In the genomic region with DNA sequence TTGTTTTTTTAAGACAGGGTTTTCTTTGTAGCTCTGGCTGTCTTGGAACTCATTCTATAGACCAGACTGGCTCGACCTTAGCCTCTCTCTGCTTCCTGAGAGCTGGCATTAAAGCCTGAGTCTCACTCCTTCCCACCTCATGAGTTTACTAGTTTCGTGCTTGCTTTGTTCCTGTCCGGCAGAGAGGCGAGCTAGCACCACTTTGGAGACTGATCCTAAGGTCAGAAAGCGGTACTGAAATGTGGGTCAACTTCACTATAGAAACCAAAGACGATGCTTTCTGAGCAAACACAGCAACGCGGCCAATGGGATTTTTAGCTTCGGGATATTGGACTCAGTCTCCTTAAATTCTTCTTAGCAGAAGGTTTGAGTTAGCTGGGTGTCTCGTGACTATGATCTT, we compare ENCODE assay signal across 10 mouse cellular contexts. TPM values are rescaled to one million over a fixed set of nuclear protein-coding genes. Genes with fewer than 3 reads are reported as not detected.
DNase-seq lines count a peak whose midpoint lies in the region; ATAC-seq and TF ChIP-seq lines count a peak whose summit lies in the region.
"Had no signal": no experiment of that assay in that cellular context is flagged by ENCODE, and none has a peak within 500 bp of the region (broad histone marks: within the 10 kb centered on the region; RNA-seq: fewer than 3 reads in every experiment).

No protein-coding gene starts in this region.

- H3K9ac ChIP-seq in heart, postnatal 0 days (replicated peaks; ENCODE audit: low read depth, low read length): no peak overlapping the region
- H3K9ac ChIP-seq in embryonic facial prominence, embryonic 12.5 days: 0 out of 2 replicates have a peak overlapping the region, but pooled peaks have one; percentile 87
- no peak overlapping the region for H3K9ac ChIP-seq in forebrain, embryonic 14.5 days (ENCODE audit: low read length)
- H3K9ac ChIP-seq in liver, embryonic 12.5 days: no peak overlapping the region

- H3K4me3 ChIP-seq in heart, postnatal 0 days (ENCODE audit: low read depth, low read length): no peak overlapping the region
- H3K4me3 ChIP-seq in embryonic facial prominence, embryonic 12.5 days: peak overlapping the region; percentile 72; the same call in 1 of the 2 replicates
- no peak overlapping the region for H3K4me3 ChIP-seq in forebrain, embryonic 14.5 days (ENCODE audit: low read depth, low read length)
- H3K4me3 ChIP-seq in liver, embryonic 12.5 days: 0 out of 2 replicates have a peak overlapping the region, but pooled peaks have one; percentile 62

- no peaks in the 10 kb centered on the region for H3K36me3 ChIP-seq in heart, postnatal 0 days (replicated peaks; ENCODE audit: control insufficient read depth, insufficient read depth, low read length)
- H3K36me3 ChIP-seq in embryonic facial prominence, embryonic 12.5 days: no peaks in the 10 kb centered on the region
- no peaks in the 10 kb centered on the region for H3K36me3 ChIP-seq in forebrain, embryonic 14.5 days (ENCODE audit: control insufficient read depth, insufficient read depth, low read length)
- no peaks in the 10 kb centered on the region for H3K36me3 ChIP-seq in liver, embryonic 12.5 days
- H3K36me3 ChIP-seq: G1E had no signal

- H3K4me1 ChIP-seq in heart, postnatal 0 days (ENCODE audit: control insufficient read depth, insufficient read depth): peaks cover 7% of the 10 kb centered on the region; the same call in 1 of the 2 replicates
- 0 out of 2 replicates have a peak, but pooled peaks cover 3% of the 10 kb centered on the region for H3K4me1 ChIP-seq in embryonic facial prominence, embryonic 12.5 days
- H3K4me1 ChIP-seq in forebrain, embryonic 14.5 days (ENCODE audit: control insufficient read depth, insufficient read depth, low read length): no peaks in the 10 kb centered on the region
- H3K4me1 ChIP-seq in liver, embryonic 12.5 days: no peaks in the 10 kb centered on the region

- no peak overlapping the region for H3K27ac ChIP-seq in heart, postnatal 0 days (ENCODE audit: low read depth)
- no peak overlapping the region for H3K27ac ChIP-seq in embryonic facial prominence, embryonic 12.5 days
- H3K27ac ChIP-seq in forebrain, embryonic 14.5 days (ENCODE audit: low read depth, low read length): no peak overlapping the region
- no peak overlapping the region for H3K27ac ChIP-seq in liver, embryonic 12.5 days

- ATAC-seq in heart, postnatal 0 days (ENCODE audit: insufficient read depth, low read depth): no peak
- no peak for ATAC-seq in embryonic facial prominence, embryonic 12.5 days (ENCODE audit: insufficient number of reproducible peaks, insufficient read depth, low FRiP score, low TSS enrichment)
- no peak for ATAC-seq in forebrain, embryonic 14.5 days
- ATAC-seq in liver, embryonic 12.5 days: no peak
- ATAC-seq: inflammation-experienced regulatory T-cells, adult 6 months had no signal

- no peak for DNase-seq in heart, postnatal 0 days (ENCODE audit: low spot score)
- DNase-seq in heart, adult 9 months (ENCODE audit: low spot score in 2 of 2): no peak
- no peak for DNase-seq in forebrain, embryonic 14.5 days (ENCODE audit: low spot score)
- no peak for DNase-seq in frontal cortex, postnatal 14 days (ENCODE audit: low spot score in 2 of 2)
- DNase-seq in thymus, postnatal 14 days: no peak
- DNase-seq in right cerebral cortex, postnatal 25 days: no peak

- H3K27me3 ChIP-seq in heart, postnatal 0 days (ENCODE audit: control insufficient read depth, insufficient read depth, low read length): no peaks in the 10 kb centered on the region
- H3K27me3 ChIP-seq in embryonic facial prominence, embryonic 12.5 days: no peaks in the 10 kb centered on the region
- H3K27me3 ChIP-seq in forebrain, embryonic 14.5 days (replicated peaks; ENCODE audit: control insufficient read depth, insufficient read depth, low read length): peaks cover 5% of the 10 kb centered on the region; the same call in 1 of the 2 replicates
- H3K27me3 ChIP-seq in liver, embryonic 12.5 days (replicated peaks): peaks cover 47% of the 10 kb centered on the region

- H3K4me2 ChIP-seq in heart, postnatal 0 days (ENCODE audit: low read depth, low read length): 0 out of 2 replicates have a peak overlapping the region, but pooled peaks have one; percentile 98
- H3K4me2 ChIP-seq in embryonic facial prominence, embryonic 12.5 days (replicated peaks): peak overlapping the region; percentile 81
- 0 out of 2 replicates have a peak overlapping the region, but pooled peaks have one; percentile 99 for H3K4me2 ChIP-seq in forebrain, embryonic 14.5 days (ENCODE audit: low read length)
- no peak overlapping the region for H3K4me2 ChIP-seq in liver, embryonic 12.5 days

- TF ChIP-seq CTCF in heart, postnatal 0 days (IDR thresholded peaks at IDR 0.05; ENCODE audit: low read depth): no peak

- 57% methylated on average over 10 of the region's 10 CpGs for WGBS in heart, postnatal 0 days
- 26% methylated on average over 10 of the region's 10 CpGs for WGBS in embryonic facial prominence, embryonic 12.5 days
- 51% methylated on average over 10 of the region's 10 CpGs for WGBS in forebrain, embryonic 14.5 days
- 41% methylated on average over 10 of the region's 10 CpGs for WGBS in liver, embryonic 12.5 days (ENCODE audit: insufficient replicate concordance)

- H3K9me3 ChIP-seq in heart, postnatal 0 days (replicated peaks; ENCODE audit: control insufficient read depth, low read length): no peaks in the 10 kb centered on the region
- H3K9me3 ChIP-seq in embryonic facial prominence, embryonic 12.5 days: no peaks in the 10 kb centered on the region
- no peaks in the 10 kb centered on the region for H3K9me3 ChIP-seq in forebrain, embryonic 14.5 days (replicated peaks; ENCODE audit: control insufficient read depth, low read length)
- H3K9me3 ChIP-seq in liver, embryonic 12.5 days (replicated peaks): no peaks in the 10 kb centered on the region

- no peak for TF ChIP-seq EP300 in heart, postnatal 0 days (IDR thresholded peaks at IDR 0.05; ENCODE audit: low read depth)

RNA-seq across cellular contexts. Expression of gene Nhsl1, which starts 1.3 kb away (rescaled TPM):
- total RNA-seq in heart, postnatal 0 days (2014; rRNA removed; ENCODE audit: low replicate concordance): 20.1 and 31.7 TPM in 2 replicates
- 8.8 and 10.1 TPM in 2 replicates for polyA plus RNA-seq in heart, postnatal 0 days (2015; fragmentation: Nextera tagmentation; extraction: Ambion mirVana)
- 10.2 and 10.6 TPM in 2 replicates for polyA plus RNA-seq in embryonic facial prominence, embryonic 12.5 days (2016; fragmentation: Nextera tagmentation; extraction: Ambion mirVana)
- 17.1 and 17.9 TPM in 2 replicates for polyA plus RNA-seq in forebrain, embryonic 14.5 days (2014; fragmentation: Nextera tagmentation; extraction: Ambion mirVana)
- 0.97 and 0.99 TPM in 2 replicates for polyA plus RNA-seq in liver, embryonic 12.5 days (2016; fragmentation: Nextera tagmentation; extraction: Ambion mirVana)
- polyA plus RNA-seq: G1E had no signal

Comparison
In these comparisons a context has a peak if more than half of its experiments do, and no peak if none do; other contexts are left out.
1. H3K4me3 ChIP-seq: peak in embryonic facial prominence, embryonic 12.5 days (single experiment) and liver, embryonic 12.5 days (single experiment); none in heart, postnatal 0 days (single experiment) and forebrain, embryonic 14.5 days (single experiment).